Mouse (Mus musculus) liver, adult 2 months (tissue): Measurements from ENCODE around the gene Tmem191c. TPM values are rescaled to one million over a fixed set of nuclear protein-coding genes. Genes with fewer than 3 reads are reported as not detected.

Source experiments
- DNase-seq: peaks from one replicate; pipeline ENCODE4 v3.0.0-alpha.2; 2011; ENCODE audit warnings: low read depth, low spot score; ENCODE audit errors: extremely low read depth
- H3K27ac ChIP-seq: fragments of 200-500 bp; replicated peaks from 2 replicates; pipeline ENCODE4 v1.5.1; 2012; ENCODE audit warnings: low read depth, mild to moderate bottlenecking, control low read depth, inconsistent platforms, low read length; ENCODE audit not compliant: insufficient read depth
- H3K27me3 ChIP-seq: fragments of 200-500 bp; 2 replicates; pipeline ENCODE4 v1.6.1; 2012; ENCODE audit warnings: mild to moderate bottlenecking, moderate library complexity, low read length, inconsistent platforms; ENCODE audit not compliant: control insufficient read depth, insufficient read depth
- H3K36me3 ChIP-seq: fragments of 200-500 bp; 2 replicates; pipeline ENCODE4 v1.6.1; 2012; ENCODE audit warnings: low read length, inconsistent platforms; ENCODE audit not compliant: control insufficient read depth, insufficient read depth
- H3K4me1 ChIP-seq: fragments of 200-500 bp; 2 replicates; pipeline ENCODE4 v1.6.1; 2011; ENCODE audit warnings: low read length; ENCODE audit not compliant: control insufficient read depth, insufficient read depth
- H3K4me3 ChIP-seq: fragments of 200-500 bp; 2 replicates; pipeline ENCODE4 v1.5.1; 2011; ENCODE audit warnings: low read depth, mild to moderate bottlenecking, control low read depth, low read length, moderate library complexity; ENCODE audit not compliant: insufficient read depth
- H3K79me2 ChIP-seq: fragments of 200-500 bp; 2 replicates; pipeline ENCODE4 v1.6.1; 2012; ENCODE audit warnings: inconsistent platforms, mild to moderate bottlenecking, low read length, moderate library complexity; ENCODE audit not compliant: control insufficient read depth, insufficient read depth
- H3K9ac ChIP-seq: fragments of 200-500 bp; 2 replicates; pipeline ENCODE4 v1.6.1; 2012; ENCODE audit warnings: low read depth, mild to moderate bottlenecking, control low read depth, inconsistent platforms, low read length
- CTCF ChIP-seq: fragments of 200-500 bp; IDR thresholded peaks from 2 replicates; pipeline ENCODE4 v1.5.1; 2011; ENCODE audit warnings: low read depth, low read length, control low read depth
- POLR2A ChIP-seq: fragments of 200-500 bp; IDR thresholded peaks from 2 replicates; pipeline ENCODE4 v1.6.1; 2011; ENCODE audit warnings: low read length, control low read depth; ENCODE audit not compliant: insufficient read depth; ENCODE audit errors: extremely low read depth
- WGBS: fragments of 180-500 bp; shearing (Covaris S2); methylation state at CpG from one replicate; pipeline ENCODE4 v1.1.7; 2018; 5-methylcytosine and 5-hydroxymethylcytosine counted together
- polyA plus RNA-seq: library from polyadenylated mRNA; depleted of rRNA; stranded (reverse); fragments of >200 nt; gene quantifications from 2 replicates; pipeline ENCODE4 v1.2.3, GENCODE M21; 2012
- total RNA-seq: library from RNA; depleted of rRNA; stranded (reverse); fragments of >200 nt; gene quantifications from 2 replicates; pipeline ENCODE4 v1.2.3, GENCODE M21; 2014

The Tmem191c gene
- total and polyA plus RNA-seq, 2 experiments: 0.37 to 1.4 TPM

- TF ChIP-seq CTCF (no peak), POLR2A (no peak)
- peaks cover 3% of the 10 kb centered on the region; the same call in 1 of the 2 replicates for H3K4me1 ChIP-seq
- H3K4me3 ChIP-seq: no peak overlapping the region
- H3K27ac ChIP-seq: no peak overlapping the region
- H3K36me3 ChIP-seq: no peaks in the 10 kb centered on the region
- WGBS: 37% methylated on average over 4 of the region's 4 CpGs
- no peak overlapping the region for H3K9ac ChIP-seq
- H3K79me2 ChIP-seq: peaks cover 22% of the 10 kb centered on the region; the same call in 1 of the 2 replicates
- no peaks in the 10 kb centered on the region for H3K27me3 ChIP-seq
- peak; percentile 77 for DNase-seq
These were observed 28.1 kb upstream of the Tmem191c start for GRCm38 (mm10) chr16:17247727-17248126.

- DNase-seq: no peak
- peaks cover 6% of the 10 kb centered on the region for H3K4me1 ChIP-seq
- H3K36me3 ChIP-seq: no peaks in the 10 kb centered on the region
- no peak for TF ChIP-seq CTCF
- TF ChIP-seq POLR2A: no peak
- H3K4me3 ChIP-seq: no peak overlapping the region
- no peaks in the 10 kb centered on the region for H3K27me3 ChIP-seq
- no peak overlapping the region for H3K27ac ChIP-seq
- 73% methylated on average over 6 of the region's 6 CpGs for WGBS
- H3K9ac ChIP-seq: no peak overlapping the region
- peaks cover 21% of the 10 kb centered on the region; the same call in 1 of the 2 replicates for H3K79me2 ChIP-seq
These were observed 26.7 kb upstream of the Tmem191c start for GRCm38 (mm10) chr16:17249135-17249534.

- no peak for TF ChIP-seq CTCF
- no peak for TF ChIP-seq POLR2A
- Histone ChIP-seq H3K4me3 (no peak overlapping the region), H3K79me2 (peaks cover 21% of the 10 kb centered on the region; the same call in 1 of the 2 replicates), H3K9ac (no peak overlapping the region), H3K27me3 (no peaks in the 10 kb centered on the region), H3K27ac (no peak overlapping the region), H3K4me1 (peaks cover 7% of the 10 kb centered on the region), H3K36me3 (no peaks in the 10 kb centered on the region)
- DNase-seq: peak; percentile 82
- 15% methylated on average over 3 of the region's 3 CpGs for WGBS
These were observed 24.3 kb upstream of the Tmem191c start for GRCm38 (mm10) chr16:17251539-17251938.

GRCm38 (mm10) chr16:17252086-17252726 lies 23.7 kb upstream of the Tmem191c start:
- H3K4me1 ChIP-seq: peaks cover 7% of the 10 kb centered on the region
- TF ChIP-seq CTCF: no peak
- no peak for TF ChIP-seq POLR2A
- no peak overlapping the region for H3K9ac ChIP-seq
- peaks cover 21% of the 10 kb centered on the region; the same call in 1 of the 2 replicates for H3K79me2 ChIP-seq
- 68% methylated on average over 3 of the region's 3 CpGs for WGBS
- H3K36me3 ChIP-seq: no peaks in the 10 kb centered on the region
- no peak overlapping the region for H3K27ac ChIP-seq
- no peak overlapping the region for H3K4me3 ChIP-seq
- H3K27me3 ChIP-seq: no peaks in the 10 kb centered on the region
- DNase-seq: no peak

- Histone ChIP-seq H3K36me3 (no peaks in the 10 kb centered on the region), H3K27me3 (no peaks in the 10 kb centered on the region), H3K79me2 (peaks cover 21% of the 10 kb centered on the region; the same call in 1 of the 2 replicates), H3K27ac (no peak overlapping the region), H3K9ac (no peak overlapping the region), H3K4me1 (peaks cover 7% of the 10 kb centered on the region), H3K4me3 (no peak overlapping the region)
- no peak for TF ChIP-seq POLR2A
- TF ChIP-seq CTCF: no peak
- whole genome bisulfite sequencing: 92% methylated on average over 7 of the region's 7 CpGs
- no peak for DNase-seq
These were observed 23.0 kb upstream of the Tmem191c start for GRCm38 (mm10) chr16:17252841-17253240.

GRCm38 (mm10) chr16:17254005-17254597 lies 21.8 kb upstream of the Tmem191c start:
- H3K79me2 ChIP-seq: peaks cover 16% of the 10 kb centered on the region; the same call in 1 of the 2 replicates

More at GRCm38 (mm10) chr16:17254005-17254597, 21.8 kb upstream of the Tmem191c start:
- peaks cover 7% of the 10 kb centered on the region for H3K4me1 ChIP-seq
- H3K27me3 ChIP-seq: no peaks in the 10 kb centered on the region
- TF ChIP-seq POLR2A (no peak), CTCF (no peak)
- DNase-seq: peak; percentile 29
- H3K4me3 ChIP-seq: no peak overlapping the region
- no peak overlapping the region for H3K9ac ChIP-seq
- 63% methylated on average over 4 of the region's 4 CpGs for WGBS
- no peak overlapping the region for H3K27ac ChIP-seq
- H3K36me3 ChIP-seq: no peaks in the 10 kb centered on the region
